Mouse (Mus musculus) heart, embryonic 10.5 days (tissue): ENCODE data around the gene Samd4b. TPM values are rescaled to one million over a fixed set of nuclear protein-coding genes. Genes with fewer than 3 reads are reported as not detected.
"Not testable (repeated sequence)": the region's sequence is repeated elsewhere in the genome, so short reads cannot be mapped to it uniquely, and the experiment has no call there.

Experiments used
- DNase-seq: peaks from one replicate; pipeline ENCODE4 v3.0.0-alpha.2; 2017; ENCODE audit warnings: low spot score
- H3K27ac ChIP-seq: fragments of 300-500 bp; sonication (generic); 2 replicates; pipeline ENCODE4 v1.5.1; 2016; ENCODE audit warnings: mild to moderate bottlenecking
- H3K27me3 ChIP-seq: fragments of 300-500 bp; sonication (generic); 2 replicates; pipeline ENCODE4 v1.6.1; 2016; ENCODE audit warnings: mild to moderate bottlenecking; ENCODE audit not compliant: poor library complexity, insufficient read depth, severe bottlenecking
- H3K36me3 ChIP-seq: fragments of 300-500 bp; sonication (generic); 2 replicates; pipeline ENCODE4 v1.6.1; 2016; ENCODE audit warnings: mild to moderate bottlenecking, moderate library complexity
- H3K4me1 ChIP-seq: fragments of 300-500 bp; sonication (generic); 2 replicates; pipeline ENCODE4 v1.6.1; 2016; ENCODE audit warnings: mild to moderate bottlenecking
- H3K4me3 ChIP-seq: fragments of 300-500 bp; sonication (generic); 2 replicates; pipeline ENCODE4 v1.5.1; 2016; ENCODE audit warnings: mild to moderate bottlenecking, moderate library complexity
- H3K9me3 ChIP-seq: fragments of 300-500 bp; sonication (generic); 2 replicates; pipeline ENCODE4 v1.6.1; 2016; ENCODE audit warnings: mild to moderate bottlenecking, moderate library complexity
- WGBS: fragments of 180-500 bp; shearing (Covaris S2); methylation state at CpG from one replicate; pipeline ENCODE4 v1.1.7; 2016; 5-methylcytosine and 5-hydroxymethylcytosine counted together
- polyA plus RNA-seq: library from polyadenylated mRNA; unstranded; fragments of >200 nt; fragmentation: Nextera tagmentation; extraction: Ambion mirVana; gene quantifications from 2 replicates; pipeline ENCODE4 v1.2.1, GENCODE M21; 2016

Gene Samd4b
- 24.5 and 29.7 TPM in 2 replicates for polyA plus RNA-seq

DNA sequence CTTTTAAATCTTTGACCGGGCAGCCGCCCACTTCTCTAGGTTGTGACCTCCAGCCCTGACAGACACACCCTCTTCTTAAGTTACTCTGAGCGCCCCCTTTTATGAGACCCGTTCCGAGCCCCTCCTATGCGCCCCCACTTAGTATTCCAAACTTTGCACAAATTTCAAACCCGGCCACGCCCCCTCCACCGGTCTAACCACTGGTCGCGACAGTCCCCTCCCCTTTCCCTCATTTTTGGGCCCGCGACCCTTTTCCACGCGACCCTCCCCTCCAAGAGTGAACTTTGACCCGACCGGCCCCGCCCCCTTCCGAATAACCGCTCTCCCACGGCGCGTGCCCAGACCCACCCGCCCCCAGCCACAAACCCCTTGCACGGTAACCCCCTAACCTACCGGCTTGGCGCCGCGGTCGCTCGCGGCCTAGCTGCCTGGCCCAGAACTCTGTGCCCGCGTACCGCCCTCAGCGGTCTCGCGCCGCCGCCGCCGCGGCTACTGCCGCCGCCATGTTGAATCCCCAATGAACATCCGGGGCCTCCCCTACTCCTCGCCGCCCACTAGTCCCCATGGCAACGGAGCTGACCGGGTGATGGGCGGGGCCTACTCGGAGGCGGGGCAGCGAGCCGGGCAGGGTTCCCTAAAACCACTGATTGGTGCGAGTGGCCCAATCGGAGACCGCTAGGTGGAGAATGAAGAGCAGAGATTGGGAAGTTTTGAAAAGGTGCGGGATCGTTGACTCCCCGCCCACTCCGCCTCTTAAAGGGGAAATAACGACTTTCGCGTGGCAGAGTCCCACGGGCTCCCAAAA lies at the start of gene Samd4b, which contains the start of gene Pak4:
Gene Samd4b (minus strand): TSS at position 503 of the 805 bp plus-strand sequence.
Gene Pak4 (minus strand): TSS at position 544 of the 805 bp plus-strand sequence.
- WGBS, result under 1% methylated on average over 66 of the region's 66 CpGs
- peak; percentile 99 for DNase-seq

DNA sequence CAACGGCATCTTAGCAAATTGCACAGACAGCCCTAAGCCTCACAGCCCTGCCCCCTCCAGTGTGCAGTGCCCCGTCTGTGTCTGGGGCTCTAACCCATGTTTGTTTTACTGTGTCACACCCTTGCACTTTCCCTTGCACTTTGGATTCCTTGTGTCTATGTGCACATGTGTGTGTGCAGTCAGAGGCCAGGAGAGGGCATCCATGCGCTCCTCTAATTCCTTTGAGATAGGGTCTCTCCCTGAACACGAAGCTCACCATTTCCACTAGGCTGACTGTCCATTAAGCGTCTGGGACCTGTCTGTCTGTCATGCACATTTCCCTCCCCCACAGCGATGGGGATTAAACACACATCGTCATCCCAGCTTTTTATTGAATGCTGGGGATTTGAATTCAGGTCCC lies 49.1 kb upstream of the Samd4b start:
- no peak for DNase-seq
- H3K27me3 ChIP-seq, result no peaks in the 10 kb centered on the region
- no peak overlapping the region for H3K27ac ChIP-seq
- no peaks in the 10 kb centered on the region for H3K4me1 ChIP-seq
- H3K36me3 ChIP-seq, result no peaks in the 10 kb centered on the region
- no peaks in the 10 kb centered on the region for H3K9me3 ChIP-seq
- 51% methylated on average over 7 of the region's 7 CpGs for WGBS
- H3K4me3 ChIP-seq, result no peak overlapping the region

More for the DNA sequence above, at the start of gene Samd4b, which contains the start of gene Pak4:
- H3K27ac ChIP-seq, result peak within 1 kb of the TSS; percentile 96
- H3K4me3 ChIP-seq, result peak within 1 kb of the TSS; percentile 86
- no peaks in the 10 kb centered on the region for H3K27me3 ChIP-seq
- H3K4me1 ChIP-seq, result peaks cover 45% of the 10 kb centered on the region
- no peaks in the 10 kb centered on the region for H3K9me3 ChIP-seq
- H3K36me3 ChIP-seq, result no peaks in the 10 kb centered on the region; the same call in 1 of the 2 replicates

GRCm38 (mm10) chr7:28645947-28646475 lies 48.1 kb upstream of the Samd4b start:
- no peak overlapping the region for H3K27ac ChIP-seq
- H3K9me3 ChIP-seq, result no peaks in the 10 kb centered on the region
- 85% methylated on average over 2 of the region's 2 CpGs for WGBS
- H3K4me1 ChIP-seq, result no peaks in the 10 kb centered on the region
- no peak overlapping the region for H3K4me3 ChIP-seq
- H3K36me3 ChIP-seq, result no peaks in the 10 kb centered on the region
- no peaks in the 10 kb centered on the region for H3K27me3 ChIP-seq
- no peak for DNase-seq

DNA sequence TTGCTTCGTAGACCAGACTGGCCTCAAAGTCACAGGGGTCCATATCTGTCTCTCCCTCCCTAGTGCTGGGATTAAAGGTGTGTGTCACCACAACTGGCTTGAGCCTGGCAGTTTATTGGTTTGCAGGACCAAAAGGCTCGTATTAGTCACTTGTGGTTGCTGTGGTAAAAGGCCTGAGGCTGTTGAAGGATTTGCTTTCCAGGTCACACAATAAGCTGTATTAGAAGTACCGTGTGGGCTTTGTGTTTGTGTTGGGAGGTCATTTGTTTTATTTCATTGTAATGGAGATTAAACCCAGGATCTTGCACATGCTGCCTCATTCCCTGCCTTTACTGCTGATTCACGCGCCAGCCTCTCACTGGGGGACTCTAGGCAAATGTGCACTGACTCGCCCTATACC lies 47.4 kb upstream of the Samd4b start:
- H3K9me3 ChIP-seq, result no peaks in the 10 kb centered on the region
- H3K27me3 ChIP-seq, result no peaks in the 10 kb centered on the region
- whole genome bisulfite sequencing, result 75% methylated on average over 6 of the region's 6 CpGs
- DNase-seq, result no peak
- H3K36me3 ChIP-seq, result no peaks in the 10 kb centered on the region
- no peak overlapping the region for H3K4me3 ChIP-seq
- H3K27ac ChIP-seq, result no peak overlapping the region
- no peaks in the 10 kb centered on the region for H3K4me1 ChIP-seq

DNA sequence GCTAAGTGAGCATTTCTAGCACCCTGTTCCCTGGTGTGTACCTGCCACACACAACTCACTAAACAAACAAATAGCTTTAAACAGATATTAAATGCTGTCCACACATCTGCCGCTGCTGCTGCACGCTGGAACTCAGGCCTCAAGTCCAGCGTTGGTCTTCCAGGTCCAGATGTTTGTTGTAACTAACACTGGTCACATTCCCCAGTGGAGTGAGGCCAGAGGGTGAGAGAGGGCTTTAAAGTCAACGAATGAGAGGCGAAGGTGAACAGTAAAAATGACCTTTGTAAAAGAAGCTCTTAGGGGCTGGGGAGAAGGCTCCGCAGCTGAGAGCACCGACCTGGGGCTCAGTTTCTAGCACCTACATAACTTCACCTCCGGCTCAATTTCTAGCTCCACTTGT lies 43.6 kb upstream of the Samd4b start:
- WGBS, result 65% methylated on average over 8 of the region's 8 CpGs
- no peaks in the 10 kb centered on the region for H3K36me3 ChIP-seq
- no peak overlapping the region for H3K4me3 ChIP-seq
- no peak overlapping the region for H3K27ac ChIP-seq
- H3K9me3 ChIP-seq, result no peaks in the 10 kb centered on the region
- DNase-seq, result no peak
- H3K4me1 ChIP-seq, result peaks cover 6% of the 10 kb centered on the region
- no peaks in the 10 kb centered on the region for H3K27me3 ChIP-seq

DNA sequence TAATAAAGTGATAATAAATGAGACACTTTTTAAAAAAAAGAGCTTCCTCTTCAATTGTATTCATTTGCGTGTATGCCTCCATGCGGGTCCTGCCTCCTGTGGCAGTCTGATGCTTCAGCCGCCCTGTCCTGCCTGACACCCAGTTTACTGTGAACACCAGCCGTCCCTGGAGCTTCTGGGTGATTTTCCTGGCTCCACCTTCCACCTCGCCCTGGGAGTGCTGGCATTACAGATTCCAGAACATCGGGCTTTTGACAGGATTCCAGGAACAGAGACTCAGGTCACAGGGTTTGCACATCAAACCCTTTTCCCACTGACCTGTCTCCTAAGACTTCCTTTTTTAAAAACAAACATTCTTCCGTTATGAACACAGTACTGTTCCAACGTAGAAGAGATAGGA lies 39.6 kb upstream of the Samd4b start:
- 11% methylated on average over 8 of the region's 8 CpGs for WGBS
- DNase-seq, result no peak
- H3K9me3 ChIP-seq, result no peaks in the 10 kb centered on the region
- no peak overlapping the region for H3K27ac ChIP-seq
- H3K36me3 ChIP-seq, result no peaks in the 10 kb centered on the region
- H3K4me1 ChIP-seq, result peaks cover 6% of the 10 kb centered on the region
- H3K27me3 ChIP-seq, result peaks cover 3% of the 10 kb centered on the region; the same call in 1 of the 2 replicates
- H3K4me3 ChIP-seq, result no peak overlapping the region

DNA sequence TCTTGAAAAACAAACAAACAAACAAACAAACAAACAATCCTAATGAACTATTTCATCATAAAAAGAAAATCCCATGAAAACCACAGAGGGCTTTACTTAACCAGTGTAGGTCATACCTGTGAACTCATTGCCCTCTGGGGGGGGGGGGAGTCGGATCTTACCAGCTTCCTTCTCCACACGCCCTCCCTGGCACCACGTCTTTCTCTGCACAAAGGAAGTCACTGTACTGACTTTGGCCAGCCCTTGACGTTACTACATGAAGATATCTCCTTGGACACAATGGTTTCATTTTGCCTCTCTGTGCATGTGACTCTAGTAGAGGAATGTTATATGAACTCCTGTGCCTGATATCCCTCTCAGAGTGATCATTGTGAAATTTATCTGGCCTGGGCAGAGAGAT lies 36.2 kb upstream of the Samd4b start:
- Histone ChIP-seq H3K4me1 (peaks cover 15% of the 10 kb centered on the region), H3K9me3 (no peaks in the 10 kb centered on the region), H3K27me3 (peaks cover 33% of the 10 kb centered on the region), H3K27ac (no peak overlapping the region), H3K4me3 (no peak overlapping the region), H3K36me3 (no peaks in the 10 kb centered on the region)
- DNase-seq, result no peak
- 64% methylated on average over 4 of the region's 4 CpGs for WGBS

DNA sequence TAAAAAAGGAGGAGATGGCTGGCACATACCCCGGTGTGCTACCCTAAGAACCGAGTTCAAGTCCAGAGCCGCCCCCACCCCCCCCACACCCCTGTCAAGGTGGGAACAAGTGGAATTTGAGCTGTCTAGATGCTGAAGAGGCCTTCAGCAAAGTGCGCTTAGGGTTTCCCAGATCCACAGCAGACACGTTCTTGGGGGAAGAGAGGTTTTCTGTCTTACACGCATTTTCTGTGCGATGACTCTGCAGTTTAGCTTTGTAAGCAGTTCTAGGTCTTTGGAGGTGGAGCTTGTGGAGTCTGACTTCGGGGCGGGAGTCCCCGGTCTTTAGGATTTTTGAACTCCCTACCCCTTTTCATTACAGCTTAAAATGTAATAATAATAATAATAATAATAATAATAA lies 33.1 kb upstream of the Samd4b start, which contains the start of gene Acp7:
Gene Acp7 (minus strand): TSS at position 260 of the 400 bp plus-strand sequence.
- H3K27ac ChIP-seq, result no peak within 1 kb of the TSS
- DNase-seq, result no peak
- H3K27me3 ChIP-seq, result peaks cover 47% of the 10 kb centered on the region
- H3K4me1 ChIP-seq, result peaks cover 9% of the 10 kb centered on the region
- H3K36me3 ChIP-seq, result no peaks in the 10 kb centered on the region
- H3K4me3 ChIP-seq, result peak within 1 kb of the TSS; percentile 48
- H3K9me3 ChIP-seq, result no peaks in the 10 kb centered on the region
- 23% methylated on average over 10 of the region's 10 CpGs for WGBS

DNA sequence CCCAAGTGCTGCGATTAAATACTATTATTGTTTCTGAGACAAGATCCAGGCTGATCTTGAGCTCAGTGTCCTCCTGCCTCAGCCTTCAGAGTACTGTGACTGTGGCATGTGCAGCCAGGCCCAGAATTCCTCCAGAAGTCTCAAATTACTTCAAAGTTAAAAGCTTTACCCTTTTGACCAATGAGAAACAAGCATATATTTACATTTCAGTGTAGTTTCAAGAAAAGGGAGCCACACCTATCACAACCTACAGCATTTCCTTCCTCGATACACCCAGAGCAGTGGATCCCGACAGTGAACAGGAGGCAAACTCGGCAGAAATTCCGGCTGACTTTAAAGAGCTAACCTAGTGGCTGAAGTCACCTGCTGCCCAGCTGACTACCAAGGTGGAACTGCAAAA lies 26.8 kb upstream of the Samd4b start:
- no peaks in the 10 kb centered on the region for H3K36me3 ChIP-seq
- no peaks in the 10 kb centered on the region for H3K4me1 ChIP-seq
- no peak overlapping the region for H3K27ac ChIP-seq
- no peak overlapping the region for H3K4me3 ChIP-seq
- H3K27me3 ChIP-seq, result peaks cover 20% of the 10 kb centered on the region
- DNase-seq, result no peak
- WGBS, result 74% methylated on average over 5 of the region's 5 CpGs
- H3K9me3 ChIP-seq, result no peaks in the 10 kb centered on the region

GRCm38 (mm10) chr7:28619098-28619715 lies 21.3 kb upstream of the Samd4b start:
- DNase-seq, result no peak
- H3K27ac ChIP-seq, result no peak overlapping the region
- no peaks in the 10 kb centered on the region for H3K36me3 ChIP-seq
- no peaks in the 10 kb centered on the region for H3K4me1 ChIP-seq
- H3K4me3 ChIP-seq, result no peak overlapping the region
- no peaks in the 10 kb centered on the region for H3K27me3 ChIP-seq
- no peaks in the 10 kb centered on the region for H3K9me3 ChIP-seq
- 67% methylated on average over 9 of the region's 9 CpGs for WGBS

GRCm38 (mm10) chr7:28605951-28606350 lies 8.0 kb upstream of the Samd4b start:
- 85% methylated on average over 8 of the region's 8 CpGs for WGBS
- H3K27me3 ChIP-seq, result peaks cover 4% of the 10 kb centered on the region; the same call in 1 of the 2 replicates
- no peak overlapping the region for H3K4me3 ChIP-seq

DNA sequence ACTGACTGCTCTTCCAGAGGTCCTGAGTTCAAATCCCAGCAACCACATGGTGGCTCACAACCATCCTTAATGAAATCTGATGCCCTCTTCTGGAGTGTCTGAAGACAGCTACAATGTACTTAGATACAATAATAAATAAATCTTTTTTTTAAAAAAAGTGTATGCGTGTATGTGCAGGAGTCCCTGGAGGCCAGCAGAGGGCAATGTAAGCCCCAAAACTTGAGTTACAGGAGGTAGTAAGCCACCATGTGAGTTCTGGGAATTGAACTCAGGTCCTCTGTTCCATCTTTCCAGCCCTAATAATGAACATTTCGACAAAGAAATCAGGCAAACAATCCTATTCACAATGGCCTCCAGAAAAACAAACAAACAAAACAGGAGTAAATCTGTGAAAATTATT lies 5.8 kb upstream of the Samd4b start:
- DNase-seq, H3K9me3 ChIP-seq, H3K27me3 ChIP-seq, H3K4me3 ChIP-seq, H3K36me3 ChIP-seq, H3K4me1 ChIP-seq, H3K27ac ChIP-seq: not testable (repeated sequence)
- 76% methylated on average over 2 of the region's 2 CpGs for WGBS

More at GRCm38 (mm10) chr7:28605951-28606350, 8.0 kb upstream of the Samd4b start:
- H3K9me3 ChIP-seq, result no peaks in the 10 kb centered on the region
- H3K36me3 ChIP-seq, result no peaks in the 10 kb centered on the region
- no peak for DNase-seq
- H3K27ac ChIP-seq, result no peak overlapping the region
- H3K4me1 ChIP-seq, result no peaks in the 10 kb centered on the region

- H3K4me3 ChIP-seq, result no peak overlapping the region
- WGBS, result 69% methylated on average over 5 of the region's 5 CpGs
- H3K36me3 ChIP-seq, result no peaks in the 10 kb centered on the region
- H3K27me3 ChIP-seq, result peaks cover 4% of the 10 kb centered on the region; the same call in 1 of the 2 replicates
- no peak for DNase-seq
- H3K9me3 ChIP-seq, result no peaks in the 10 kb centered on the region
- no peaks in the 10 kb centered on the region for H3K4me1 ChIP-seq
- no peak overlapping the region for H3K27ac ChIP-seq
These were observed 5.2 kb upstream of the Samd4b start for GRCm38 (mm10) chr7:28603136-28603535.
